Mouse (Mus musculus) midbrain, embryonic 13.5 days (tissue): ENCODE results near the gene Rph3a. TPM values are rescaled to one million over a fixed set of nuclear protein-coding genes. Genes with fewer than 3 reads are reported as not detected.
"Not testable (repeated sequence)": the region's sequence is repeated elsewhere in the genome, so short reads cannot be mapped to it uniquely, and the experiment has no call there.

ENCODE experiments used
- ATAC-seq: fragments of 200-750 bp; cut with Nextera tagmentation; 2 replicates; pipeline ENCODE4 v1.8.0; 2017; ENCODE audit warnings: mild to moderate bottlenecking, moderate TSS enrichment, moderate library complexity
- H3K27ac ChIP-seq: fragments of 300-500 bp; sonication (generic); 2 replicates; pipeline ENCODE4 v1.5.1; 2015; ENCODE audit warnings: inconsistent platforms, mild to moderate bottlenecking, moderate library complexity
- H3K27me3 ChIP-seq: fragments of 300-500 bp; sonication (generic); 2 replicates; pipeline ENCODE4 v1.6.1; 2015; ENCODE audit warnings: mild to moderate bottlenecking, inconsistent platforms
- H3K36me3 ChIP-seq: fragments of 300-500 bp; sonication (generic); 2 replicates; pipeline ENCODE4 v1.6.1; 2015; ENCODE audit warnings: mild to moderate bottlenecking, inconsistent platforms
- H3K4me1 ChIP-seq: fragments of 300-500 bp; sonication (generic); replicated peaks from 2 replicates; pipeline ENCODE4 v1.6.1; 2015; ENCODE audit warnings: inconsistent platforms
- H3K4me2 ChIP-seq: fragments of 300-500 bp; sonication (generic); replicated peaks from 2 replicates; pipeline ENCODE4 v1.6.1; 2015; ENCODE audit warnings: moderate library complexity, mild to moderate bottlenecking, inconsistent platforms
- H3K4me3 ChIP-seq: fragments of 300-500 bp; sonication (generic); replicated peaks from 2 replicates; pipeline ENCODE4 v1.5.1; 2015; ENCODE audit warnings: mild to moderate bottlenecking, inconsistent platforms
- H3K9ac ChIP-seq: fragments of 300-500 bp; sonication (generic); replicated peaks from 2 replicates; pipeline ENCODE4 v1.6.1; 2015; ENCODE audit warnings: mild to moderate bottlenecking, inconsistent platforms
- H3K9me3 ChIP-seq: fragments of 300-500 bp; sonication (generic); 2 replicates; pipeline ENCODE4 v1.6.1; 2016; ENCODE audit warnings: mild to moderate bottlenecking, inconsistent platforms
- WGBS: fragments of 180-500 bp; shearing (Covaris S2); methylation state at CpG from one replicate; pipeline ENCODE4 v1.1.7; 2015; 5-methylcytosine and 5-hydroxymethylcytosine counted together
- polyA plus RNA-seq: library from polyadenylated mRNA; unstranded; fragments of >200 nt; fragmentation: Nextera tagmentation; extraction: Ambion mirVana; gene quantifications from 2 replicates; pipeline ENCODE4 v1.2.1, GENCODE M21; 2015

Rph3a gene
- polyA plus RNA-seq, 1 experiment from 2014 or later: 9.1 TPM

DNA sequence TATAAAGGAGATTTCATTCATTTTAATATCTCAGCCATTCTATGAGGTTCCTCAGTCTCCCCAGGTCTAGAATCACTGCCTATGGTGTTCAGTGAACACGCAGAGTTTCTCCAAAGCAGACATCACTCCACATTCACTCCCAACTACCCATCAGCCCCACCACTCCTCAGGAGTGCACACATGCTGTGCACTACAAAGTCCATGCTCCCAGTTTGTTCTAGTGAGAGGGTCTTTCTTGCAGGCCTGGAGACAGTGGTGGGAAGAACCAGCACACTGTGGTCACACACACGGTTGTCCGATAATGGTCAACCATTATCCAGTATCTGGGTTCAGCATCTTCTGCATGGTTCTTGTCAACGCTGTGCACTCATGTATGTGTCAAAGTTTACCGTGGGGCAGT is 107.8 kb downstream of the Rph3a start:
- Histone ChIP-seq H3K9ac (no peak overlapping the region), H3K4me3 (no peak overlapping the region), H3K9me3 (0 out of 2 replicates have a peak, but pooled peaks cover 3% of the 10 kb centered on the region), H3K27me3 (no peaks in the 10 kb centered on the region), H3K36me3 (no peaks in the 10 kb centered on the region), H3K4me2 (no peak overlapping the region), H3K4me1 (no peaks in the 10 kb centered on the region), H3K27ac (no peak overlapping the region)
- no peak for ATAC-seq
- 96% methylated on average over 5 of the region's 5 CpGs for WGBS

DNA sequence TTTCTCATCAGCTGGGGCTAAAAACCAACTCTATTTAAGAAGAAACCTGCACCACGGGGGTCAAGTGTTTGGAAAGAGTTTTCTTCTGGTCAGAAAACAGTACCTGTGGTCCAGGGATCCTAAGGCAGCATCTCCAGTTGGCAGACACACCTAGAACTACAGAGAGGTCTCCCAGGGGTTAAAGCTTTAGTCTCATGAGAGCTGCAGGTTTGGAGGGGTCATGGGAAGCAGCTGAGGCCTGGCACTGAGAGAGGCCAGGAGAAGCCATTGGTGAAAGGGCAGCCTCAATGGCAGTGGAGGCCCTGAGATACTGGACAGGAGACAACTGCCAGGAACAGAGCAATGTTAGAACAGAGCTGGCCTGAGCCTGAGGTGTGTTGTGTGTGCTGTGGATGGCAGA is 109.2 kb downstream of the Rph3a start:
- H3K9ac ChIP-seq: no peak overlapping the region
- 0 out of 2 replicates have a peak, but pooled peaks cover 3% of the 10 kb centered on the region for H3K9me3 ChIP-seq
- ATAC-seq: no peak
- no peaks in the 10 kb centered on the region for H3K4me1 ChIP-seq
- no peak overlapping the region for H3K4me2 ChIP-seq
- H3K36me3 ChIP-seq: no peaks in the 10 kb centered on the region
- no peak overlapping the region for H3K4me3 ChIP-seq
- H3K27me3 ChIP-seq: no peaks in the 10 kb centered on the region
- H3K27ac ChIP-seq: no peak overlapping the region
- WGBS: 59% methylated on average over 1 of the region's 1 CpGs

DNA sequence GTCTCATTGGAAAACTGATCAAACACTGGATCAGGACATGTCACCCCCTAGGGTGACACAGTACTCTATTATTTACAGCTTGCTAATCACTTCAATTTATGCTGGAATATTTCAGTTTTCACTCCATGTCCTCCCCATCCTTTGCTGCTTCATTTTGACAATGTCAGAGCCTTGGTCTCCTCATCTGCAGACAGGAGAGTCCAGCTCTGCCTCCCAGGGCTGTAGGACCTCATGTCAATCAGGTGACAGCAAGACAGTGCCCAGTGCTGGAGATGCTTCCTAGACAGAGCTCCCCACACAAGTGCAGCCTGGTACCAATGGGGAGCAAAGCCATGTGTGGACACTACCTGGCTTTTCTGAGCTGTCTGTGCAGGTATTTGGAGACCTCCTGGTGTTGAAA is 111.2 kb downstream of the Rph3a start:
- H3K4me3 ChIP-seq: no peak overlapping the region
- no peak overlapping the region for H3K27ac ChIP-seq
- H3K9ac ChIP-seq: no peak overlapping the region
- no peak overlapping the region for H3K4me2 ChIP-seq
- H3K27me3 ChIP-seq: no peaks in the 10 kb centered on the region
- ATAC-seq: no peak
- 0 out of 2 replicates have a peak, but pooled peaks cover 3% of the 10 kb centered on the region for H3K9me3 ChIP-seq
- 0 out of 2 replicates have a peak, but pooled peaks cover 2% of the 10 kb centered on the region for H3K4me1 ChIP-seq
- H3K36me3 ChIP-seq: no peaks in the 10 kb centered on the region

DNA sequence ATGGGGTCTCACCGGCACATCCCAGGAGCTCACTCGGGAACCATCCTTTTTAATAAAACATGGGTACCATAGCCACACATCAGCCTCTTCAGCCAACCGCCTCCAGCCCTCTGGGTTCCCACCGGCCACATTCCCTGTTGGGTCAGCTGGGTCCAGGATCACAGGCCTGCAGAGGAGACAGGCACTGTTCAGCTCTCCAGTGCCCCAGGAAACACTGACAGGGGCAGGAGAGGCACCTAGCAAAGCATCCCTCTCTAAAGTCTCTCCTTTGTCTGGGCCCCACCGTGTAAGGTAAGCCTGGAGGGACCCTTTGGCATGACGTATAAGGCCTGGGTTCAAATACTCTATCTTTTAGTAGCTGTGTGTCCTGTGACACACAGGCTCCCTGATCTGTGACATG is 111.6 kb downstream of the Rph3a start:
- H3K9ac ChIP-seq: no peak overlapping the region
- 0 out of 2 replicates have a peak, but pooled peaks cover 2% of the 10 kb centered on the region for H3K4me1 ChIP-seq
- H3K9me3 ChIP-seq: 0 out of 2 replicates have a peak, but pooled peaks cover 3% of the 10 kb centered on the region
- WGBS: 82% methylated on average over 6 of the region's 6 CpGs
- H3K4me2 ChIP-seq: no peak overlapping the region
- H3K4me3 ChIP-seq: no peak overlapping the region
- no peak overlapping the region for H3K27ac ChIP-seq
- no peaks in the 10 kb centered on the region for H3K36me3 ChIP-seq
- no peaks in the 10 kb centered on the region for H3K27me3 ChIP-seq
- no peak for ATAC-seq

DNA sequence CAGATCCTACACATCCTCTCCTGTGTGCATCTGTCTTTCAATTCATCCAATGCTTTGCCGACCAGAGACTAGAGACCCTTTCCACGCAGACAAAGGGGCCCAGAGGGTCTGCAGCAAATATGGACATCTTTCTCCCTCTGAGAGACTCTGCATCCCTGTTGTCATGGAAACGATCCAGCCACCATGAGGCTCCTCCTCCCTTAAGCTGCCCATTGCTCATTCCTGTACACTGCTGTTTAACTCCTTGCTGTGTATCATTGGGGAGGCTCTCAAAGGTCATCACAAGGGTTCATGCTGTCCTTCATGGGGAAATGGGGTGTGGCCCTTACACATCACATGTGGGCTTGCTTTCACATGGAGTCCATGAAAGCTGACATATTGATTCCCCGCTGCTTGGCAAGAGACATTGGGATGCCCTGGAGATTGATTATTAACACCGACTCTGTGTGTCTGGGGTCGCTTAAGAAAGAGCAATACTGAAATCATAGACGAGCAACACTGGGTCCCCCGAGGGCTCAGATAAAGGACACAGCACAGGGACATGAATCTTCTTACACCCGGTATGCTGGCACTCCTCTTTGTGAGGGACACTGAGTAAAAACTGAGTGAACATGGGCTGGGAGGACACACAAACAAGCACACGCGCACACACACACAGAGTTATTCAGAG is 114.5 kb downstream of the Rph3a start:
- Histone ChIP-seq H3K9me3 (0 out of 2 replicates have a peak, but pooled peaks cover 2% of the 10 kb centered on the region), H3K27me3 (no peaks in the 10 kb centered on the region), H3K36me3 (no peaks in the 10 kb centered on the region), H3K27ac (no peak overlapping the region), H3K4me1 (0 out of 2 replicates have a peak, but pooled peaks cover 2% of the 10 kb centered on the region), H3K9ac (no peak overlapping the region), H3K4me3 (no peak overlapping the region), H3K4me2 (no peak overlapping the region)
- no peak for ATAC-seq
- 83% methylated on average over 11 of the region's 11 CpGs for WGBS

DNA sequence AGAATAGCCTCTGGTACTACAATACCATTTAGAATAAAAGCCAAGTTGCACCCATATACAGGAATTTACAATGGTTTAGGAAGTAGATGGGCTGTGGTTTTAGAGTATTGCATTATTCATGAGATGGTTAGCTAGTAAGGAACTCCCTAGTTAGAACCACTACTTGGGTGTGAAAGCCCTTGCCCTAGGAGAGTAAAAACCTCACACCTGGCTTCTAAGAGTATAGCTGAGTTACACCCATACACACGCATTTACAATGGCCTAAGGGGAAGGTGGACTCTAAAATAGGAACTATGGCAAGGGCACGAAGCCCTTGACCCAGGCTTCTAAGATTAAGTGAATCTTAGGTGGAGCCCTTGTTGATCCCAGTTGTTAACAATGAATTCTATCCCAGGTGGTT is 115.2 kb downstream of the Rph3a start:
- not testable (repeated sequence) for H3K4me2 ChIP-seq, H3K4me1 ChIP-seq, H3K27ac ChIP-seq, H3K9ac ChIP-seq, ATAC-seq, H3K9me3 ChIP-seq, H3K27me3 ChIP-seq, H3K4me3 ChIP-seq, H3K36me3 ChIP-seq
- WGBS: 80% methylated on average over 2 of the region's 2 CpGs

DNA sequence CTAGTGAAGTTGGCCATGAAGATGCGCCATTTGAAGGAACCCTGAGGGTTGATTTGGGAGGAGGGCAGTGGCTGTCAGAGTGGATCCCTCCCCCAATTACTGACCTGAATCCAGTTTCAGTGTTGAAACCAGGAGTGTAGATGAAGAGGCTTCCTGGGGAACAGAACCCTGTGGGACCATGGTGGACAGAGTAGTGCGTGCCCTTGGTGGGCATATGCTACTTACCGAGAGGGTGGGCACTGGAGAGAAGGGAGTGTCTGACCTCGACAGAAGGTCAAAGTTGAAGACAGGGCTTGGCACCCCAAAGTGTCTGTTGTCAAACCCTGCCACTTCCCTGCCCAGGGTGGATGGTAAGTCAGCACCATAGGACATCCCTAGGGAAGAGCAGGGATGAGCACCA is 116.0 kb downstream of the Rph3a start:
- WGBS: 92% methylated on average over 4 of the region's 4 CpGs
- H3K4me3 ChIP-seq: not testable (repeated sequence)

DNA sequence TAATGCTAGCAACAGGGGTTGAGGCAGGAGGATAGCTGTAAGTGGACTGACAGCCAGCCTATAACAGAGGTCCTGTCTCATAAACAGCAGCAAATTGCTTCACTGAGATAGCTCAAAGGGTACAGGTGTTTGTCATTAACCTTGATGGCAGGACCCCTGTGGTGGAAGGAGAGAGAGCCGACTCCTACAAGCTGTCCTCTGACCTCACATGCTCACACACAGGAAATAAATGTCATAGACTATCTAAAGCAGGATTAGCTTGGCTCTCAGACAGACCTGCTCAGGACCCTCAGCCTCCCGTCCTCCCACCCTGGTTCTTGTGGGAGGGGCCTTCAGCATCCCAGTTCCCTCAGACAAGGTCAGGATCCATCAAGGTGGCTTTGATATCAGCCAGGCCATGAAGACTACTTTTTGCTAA is 117.6 kb downstream of the Rph3a start:
- no peaks in the 10 kb centered on the region for H3K36me3 ChIP-seq
- no peaks in the 10 kb centered on the region for H3K27me3 ChIP-seq
- H3K4me3 ChIP-seq: no peak overlapping the region
- 0 out of 2 replicates have a peak, but pooled peaks cover 2% of the 10 kb centered on the region for H3K4me1 ChIP-seq
- WGBS: 84% methylated on average over 2 of the region's 2 CpGs
- H3K27ac ChIP-seq: no peak overlapping the region
- H3K4me2 ChIP-seq: no peak overlapping the region
- no peak overlapping the region for H3K9ac ChIP-seq
- H3K9me3 ChIP-seq: no peaks in the 10 kb centered on the region
- ATAC-seq: no peak

More for the DNA sequence above, 116.0 kb downstream of the Rph3a start:
- not testable (repeated sequence) for H3K9me3 ChIP-seq, H3K4me1 ChIP-seq, H3K9ac ChIP-seq, H3K27ac ChIP-seq, H3K36me3 ChIP-seq, H3K4me2 ChIP-seq, H3K27me3 ChIP-seq, ATAC-seq

DNA sequence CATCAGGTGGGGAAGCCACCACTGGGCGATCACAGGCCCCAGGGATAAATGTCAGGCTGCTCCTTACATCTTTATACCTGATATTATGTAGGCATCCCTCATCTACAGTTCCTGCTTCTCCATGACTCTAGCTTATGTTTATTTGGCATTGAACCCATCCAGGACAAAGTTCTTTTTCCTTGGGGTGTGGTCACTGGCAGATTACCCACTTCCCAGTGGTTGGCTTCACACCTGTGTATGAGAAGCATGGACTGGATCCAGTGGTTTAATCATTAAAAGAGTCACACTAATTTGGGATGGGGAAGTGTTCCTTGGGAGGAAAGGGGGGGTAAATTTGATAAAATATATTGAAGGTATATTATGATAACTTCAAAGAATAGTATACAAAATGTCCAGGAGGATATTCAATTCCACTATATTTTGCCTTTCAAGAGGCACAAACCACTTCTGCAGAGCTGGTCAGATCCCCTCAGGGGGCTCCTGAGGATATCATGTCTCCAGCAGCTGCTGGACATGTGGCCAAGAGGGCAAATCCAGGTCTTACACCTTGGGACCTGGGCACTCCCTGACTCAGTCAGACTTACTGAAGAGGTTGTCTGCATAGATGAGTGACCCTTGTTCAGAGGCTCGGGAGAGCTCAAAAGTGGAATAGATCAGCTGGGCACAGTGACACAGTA is 118.2 kb downstream of the Rph3a start:
- not testable (repeated sequence) for H3K4me3 ChIP-seq, H3K9ac ChIP-seq, H3K9me3 ChIP-seq, H3K4me2 ChIP-seq, H3K27me3 ChIP-seq, H3K36me3 ChIP-seq, H3K4me1 ChIP-seq, ATAC-seq, H3K27ac ChIP-seq
- 79% methylated on average over 2 of the region's 2 CpGs for WGBS

DNA sequence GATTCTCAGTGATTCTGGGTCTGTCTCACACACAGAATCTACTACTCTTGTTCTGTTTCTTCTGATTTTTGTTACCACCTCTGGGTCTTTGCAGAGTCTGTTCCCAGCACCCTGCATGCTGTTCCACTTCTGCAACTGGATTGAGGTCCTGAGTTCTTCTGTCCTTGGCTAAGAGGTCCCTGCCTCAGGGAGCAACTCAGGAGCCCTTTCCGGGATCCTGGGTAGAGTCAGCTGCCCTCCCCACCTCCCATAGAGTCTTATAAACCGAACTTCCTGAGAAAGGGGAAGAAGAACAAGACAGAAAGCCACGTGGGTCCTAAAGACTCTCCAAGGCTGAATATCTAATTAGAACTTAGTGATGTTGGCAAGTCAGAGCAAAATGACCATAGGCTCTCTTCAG is 118.9 kb downstream of the Rph3a start:
- Histone ChIP-seq H3K4me3 (no peak overlapping the region), H3K36me3 (no peaks in the 10 kb centered on the region), H3K9ac (no peak overlapping the region), H3K9me3 (no peaks in the 10 kb centered on the region), H3K27ac (no peak overlapping the region), H3K27me3 (no peaks in the 10 kb centered on the region), H3K4me1 (0 out of 2 replicates have a peak, but pooled peaks cover 2% of the 10 kb centered on the region), H3K4me2 (no peak overlapping the region)
- 56% methylated on average over 3 of the region's 3 CpGs for WGBS
- no peak for ATAC-seq
